Mouse (Mus musculus): ENCODE results near the gene Gldc.

Gene Gldc

DNA sequence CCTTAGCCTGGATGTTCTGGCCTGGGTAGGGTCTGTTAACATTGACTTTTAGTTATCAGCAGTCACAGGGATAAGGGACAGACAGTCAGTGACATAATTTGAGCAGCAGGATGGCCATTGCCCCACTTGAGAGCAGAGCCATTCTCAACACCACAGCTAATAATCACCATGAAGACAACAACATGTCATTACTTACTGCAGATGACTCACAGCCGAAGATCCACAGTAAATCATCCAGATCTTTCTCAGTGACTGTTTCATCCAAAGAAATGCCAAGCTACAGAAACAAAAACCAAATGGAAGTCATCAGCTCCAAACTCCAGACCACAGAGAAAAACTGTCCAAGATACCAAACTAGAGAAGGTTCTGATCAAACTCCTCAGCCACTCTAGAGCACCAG lies 38.9 kb downstream of the Gldc start:
- DNase-seq (ENCODE audit: low read depth, low spot score): no peak
- Histone ChIP-seq H3K27me3 (ENCODE audit: control insufficient read depth, insufficient read depth, low read length, poor library complexity, severe bottlenecking) (no peaks in the 10 kb centered on the region), H3K36me3 (ENCODE audit: control insufficient read depth, insufficient read depth, low read length, poor library complexity, severe bottlenecking) (no peaks in the 10 kb centered on the region)

GRCm38 (mm10) chr19:30128177-30128576 lies 47.1 kb downstream of the Gldc start:
- Histone ChIP-seq H3K27me3 (ENCODE audit: control insufficient read depth, insufficient read depth, low read length, poor library complexity, severe bottlenecking) (no peaks in the 10 kb centered on the region), H3K36me3 (ENCODE audit: control insufficient read depth, insufficient read depth, low read length, poor library complexity, severe bottlenecking) (no peaks in the 10 kb centered on the region)
- DNase-seq (ENCODE audit: low read depth, low spot score): peak; percentile 32

DNA sequence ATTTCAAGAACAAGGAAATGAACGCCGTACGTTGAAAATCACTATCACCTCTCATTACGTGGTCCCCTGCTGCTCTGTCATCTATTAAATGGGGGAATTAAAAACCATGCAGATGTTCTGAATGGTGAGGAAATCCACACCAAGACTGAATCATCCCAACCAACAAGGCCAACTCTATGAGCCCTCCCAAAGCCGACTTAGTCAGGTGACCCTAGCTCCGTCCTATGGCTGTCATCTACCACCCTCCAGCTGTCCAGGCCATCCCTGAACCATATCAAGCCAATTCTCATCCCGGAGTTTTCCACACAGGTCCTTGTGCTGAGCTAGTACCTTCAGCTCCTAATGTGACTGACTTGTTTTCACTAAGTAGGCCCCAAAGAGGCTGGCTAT lies 49.6 kb downstream of the Gldc start:
- H3K36me3 ChIP-seq (ENCODE audit: control insufficient read depth, insufficient read depth, low read length, poor library complexity, severe bottlenecking): no peaks in the 10 kb centered on the region
- H3K27me3 ChIP-seq (ENCODE audit: control insufficient read depth, insufficient read depth, low read length, poor library complexity, severe bottlenecking): no peaks in the 10 kb centered on the region
- DNase-seq (ENCODE audit: low read depth, low spot score): no peak

GRCm38 (mm10) chr19:30124999-30125669 lies 50.1 kb downstream of the Gldc start:
- H3K36me3 ChIP-seq (ENCODE audit: control insufficient read depth, insufficient read depth, low read length, poor library complexity, severe bottlenecking): no peaks in the 10 kb centered on the region
- H3K27me3 ChIP-seq (ENCODE audit: control insufficient read depth, insufficient read depth, low read length, poor library complexity, severe bottlenecking): no peaks in the 10 kb centered on the region
- no peak for DNase-seq (ENCODE audit: low read depth, low spot score)

GRCm38 (mm10) chr19:30118344-30119312 lies 56.6 kb downstream of the Gldc start:
- Histone ChIP-seq H3K27me3 (ENCODE audit: control insufficient read depth, insufficient read depth, low read length, poor library complexity, severe bottlenecking) (no peaks in the 10 kb centered on the region), H3K36me3 (ENCODE audit: control insufficient read depth, insufficient read depth, low read length, poor library complexity, severe bottlenecking) (no peaks in the 10 kb centered on the region)
- no peak for DNase-seq (ENCODE audit: low read depth, low spot score)

GRCm38 (mm10) chr19:30117775-30118174 lies 57.5 kb downstream of the Gldc start:
- no peak for DNase-seq (ENCODE audit: low read depth, low spot score)
- H3K27me3 ChIP-seq (ENCODE audit: control insufficient read depth, insufficient read depth, low read length, poor library complexity, severe bottlenecking): no peaks in the 10 kb centered on the region
- H3K36me3 ChIP-seq (ENCODE audit: control insufficient read depth, insufficient read depth, low read length, poor library complexity, severe bottlenecking): no peaks in the 10 kb centered on the region

DNA sequence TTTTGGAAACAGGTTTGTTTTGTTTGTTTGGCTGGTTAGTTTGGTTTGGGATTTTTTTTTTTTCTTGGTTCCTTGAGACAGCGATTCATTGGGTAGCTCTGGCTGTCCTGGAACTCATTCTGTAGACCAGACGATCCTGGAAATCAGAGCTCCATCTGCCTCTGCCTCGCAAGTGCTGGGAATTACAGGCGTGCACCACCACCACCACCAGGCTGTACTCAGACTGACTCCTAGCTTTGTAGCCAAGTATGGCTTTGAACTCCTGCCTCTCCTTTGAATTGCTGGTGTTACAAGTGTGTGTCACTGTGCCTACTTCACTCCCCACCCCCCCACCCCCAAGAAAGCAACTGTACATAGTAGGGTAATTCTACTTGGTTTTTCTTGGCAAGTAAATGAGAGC lies 58.0 kb downstream of the Gldc start:
- H3K36me3 ChIP-seq (ENCODE audit: control insufficient read depth, insufficient read depth, low read length, poor library complexity, severe bottlenecking): no peaks in the 10 kb centered on the region
- no peaks in the 10 kb centered on the region for H3K27me3 ChIP-seq (ENCODE audit: control insufficient read depth, insufficient read depth, low read length, poor library complexity, severe bottlenecking)
- no peak for DNase-seq (ENCODE audit: low read depth, low spot score)

DNA sequence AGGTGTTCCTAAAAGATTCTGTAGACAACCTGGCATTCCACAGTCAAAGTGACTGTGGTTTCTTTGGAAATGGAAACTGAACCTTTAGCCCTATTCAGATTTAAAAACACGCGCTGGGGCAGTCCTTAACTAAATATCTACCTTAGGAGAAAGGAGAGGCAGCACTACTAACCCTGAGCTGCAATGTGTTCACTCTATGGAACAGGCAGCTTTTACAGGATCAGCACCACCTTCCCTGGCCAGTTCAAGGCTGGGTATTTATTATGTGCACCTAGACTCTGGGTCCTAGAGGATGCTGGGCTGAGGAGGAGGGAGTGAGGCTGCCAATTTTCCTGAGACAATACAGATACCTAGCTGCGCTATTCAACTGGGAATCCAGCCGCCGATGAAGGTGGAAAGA lies 59.6 kb downstream of the Gldc start:
- Histone ChIP-seq H3K36me3 (ENCODE audit: control insufficient read depth, insufficient read depth, low read length, poor library complexity, severe bottlenecking) (no peaks in the 10 kb centered on the region), H3K27me3 (ENCODE audit: control insufficient read depth, insufficient read depth, low read length, poor library complexity, severe bottlenecking) (no peaks in the 10 kb centered on the region)
- no peak for DNase-seq (ENCODE audit: low read depth, low spot score)

DNA sequence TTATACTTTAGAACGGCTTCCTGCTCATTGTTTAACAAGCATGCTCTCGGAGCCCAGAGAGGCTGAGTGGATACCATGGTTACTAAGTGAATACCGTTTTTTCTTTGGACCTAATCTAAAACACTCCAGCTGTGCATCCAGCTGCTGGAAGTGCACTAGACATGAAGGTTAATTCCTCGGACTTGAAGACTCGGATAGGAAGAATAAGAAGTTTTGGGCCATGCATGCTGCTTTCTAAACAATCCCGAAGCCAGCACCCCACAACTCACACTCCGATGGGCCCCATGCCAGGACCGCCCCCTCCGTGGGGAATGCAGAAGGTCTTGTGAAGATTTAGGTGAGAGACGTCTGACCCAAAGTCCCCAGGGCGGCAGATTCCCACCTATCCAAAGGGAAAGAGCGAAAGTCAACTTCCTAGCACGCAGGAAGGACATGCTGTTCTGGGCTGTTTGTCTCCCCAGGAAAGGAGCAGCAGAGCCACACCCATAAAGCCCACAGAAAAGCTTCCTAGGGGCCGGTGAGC lies 60.2 kb downstream of the Gldc start:
- DNase-seq (ENCODE audit: low read depth, low spot score): no peak
- Histone ChIP-seq H3K27me3 (ENCODE audit: control insufficient read depth, insufficient read depth, low read length, poor library complexity, severe bottlenecking) (no peaks in the 10 kb centered on the region), H3K36me3 (ENCODE audit: control insufficient read depth, insufficient read depth, low read length, poor library complexity, severe bottlenecking) (no peaks in the 10 kb centered on the region)

- Histone ChIP-seq H3K36me3 (ENCODE audit: control insufficient read depth, insufficient read depth, low read length, poor library complexity, severe bottlenecking) (no peaks in the 10 kb centered on the region), H3K27me3 (ENCODE audit: control insufficient read depth, insufficient read depth, low read length, poor library complexity, severe bottlenecking) (no peaks in the 10 kb centered on the region)
- DNase-seq (ENCODE audit: low read depth, low spot score): no peak
Measured at GRCm38 (mm10) chr19:30112961-30113688, 62.1 kb downstream of the Gldc start.

GRCm38 (mm10) chr19:30111421-30111820 lies 63.8 kb downstream of the Gldc start:
- Histone ChIP-seq H3K27me3 (ENCODE audit: control insufficient read depth, insufficient read depth, low read length, poor library complexity, severe bottlenecking) (no peaks in the 10 kb centered on the region), H3K36me3 (ENCODE audit: control insufficient read depth, insufficient read depth, low read length, poor library complexity, severe bottlenecking) (no peaks in the 10 kb centered on the region)
- DNase-seq (ENCODE audit: low read depth, low spot score): no peak

DNA sequence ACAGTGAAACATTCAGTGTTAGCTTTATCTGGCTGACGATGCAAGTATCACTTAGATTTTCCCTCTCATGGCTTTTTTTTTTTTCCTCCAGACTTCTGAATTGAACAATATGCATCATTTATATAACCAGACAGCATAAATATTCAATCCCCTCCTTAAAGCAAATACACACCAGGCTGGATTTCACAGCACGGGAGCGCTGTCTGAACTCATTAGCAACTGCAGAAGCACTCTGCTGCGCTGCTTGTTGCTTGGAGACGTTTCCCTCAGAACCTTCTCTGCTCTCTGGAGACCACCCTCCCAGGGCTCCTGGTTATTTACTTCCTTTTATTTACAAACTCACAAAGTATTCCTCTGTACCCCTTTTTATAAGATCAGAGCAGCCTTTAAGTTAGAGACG lies 66.1 kb downstream of the Gldc start:
- no peak for DNase-seq (ENCODE audit: low read depth, low spot score)
- no peaks in the 10 kb centered on the region for H3K27me3 ChIP-seq (ENCODE audit: control insufficient read depth, insufficient read depth, low read length, poor library complexity, severe bottlenecking)

DNA sequence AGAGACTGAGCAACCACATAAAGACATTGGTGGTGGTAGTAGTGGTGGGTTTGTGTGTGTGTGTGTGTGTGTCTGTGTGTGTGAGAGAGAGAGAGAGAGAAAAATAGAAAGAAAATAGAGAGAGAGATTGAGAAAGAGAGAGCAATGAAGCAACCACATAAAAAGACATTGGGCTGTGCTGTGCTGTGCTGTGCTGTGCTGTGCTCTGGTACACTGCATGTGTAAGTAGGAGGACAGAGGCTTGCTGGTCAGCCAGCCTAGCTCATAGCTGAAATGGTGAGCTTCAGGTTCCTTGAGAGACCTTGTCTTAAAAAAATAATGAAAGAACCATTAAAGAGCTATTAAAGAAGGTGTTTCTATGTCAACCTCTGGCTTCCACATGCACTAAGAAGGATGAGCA lies 66.6 kb downstream of the Gldc start:
- no peak for DNase-seq (ENCODE audit: low read depth, low spot score)
- Histone ChIP-seq H3K27me3 (ENCODE audit: control insufficient read depth, insufficient read depth, low read length, poor library complexity, severe bottlenecking) (no peaks in the 10 kb centered on the region), H3K36me3 (ENCODE audit: control insufficient read depth, insufficient read depth, low read length, poor library complexity, severe bottlenecking) (no peaks in the 10 kb centered on the region)

More for the DNA sequence above, 66.1 kb downstream of the Gldc start:
- no peaks in the 10 kb centered on the region for H3K36me3 ChIP-seq (ENCODE audit: control insufficient read depth, insufficient read depth, low read length, poor library complexity, severe bottlenecking)

DNA sequence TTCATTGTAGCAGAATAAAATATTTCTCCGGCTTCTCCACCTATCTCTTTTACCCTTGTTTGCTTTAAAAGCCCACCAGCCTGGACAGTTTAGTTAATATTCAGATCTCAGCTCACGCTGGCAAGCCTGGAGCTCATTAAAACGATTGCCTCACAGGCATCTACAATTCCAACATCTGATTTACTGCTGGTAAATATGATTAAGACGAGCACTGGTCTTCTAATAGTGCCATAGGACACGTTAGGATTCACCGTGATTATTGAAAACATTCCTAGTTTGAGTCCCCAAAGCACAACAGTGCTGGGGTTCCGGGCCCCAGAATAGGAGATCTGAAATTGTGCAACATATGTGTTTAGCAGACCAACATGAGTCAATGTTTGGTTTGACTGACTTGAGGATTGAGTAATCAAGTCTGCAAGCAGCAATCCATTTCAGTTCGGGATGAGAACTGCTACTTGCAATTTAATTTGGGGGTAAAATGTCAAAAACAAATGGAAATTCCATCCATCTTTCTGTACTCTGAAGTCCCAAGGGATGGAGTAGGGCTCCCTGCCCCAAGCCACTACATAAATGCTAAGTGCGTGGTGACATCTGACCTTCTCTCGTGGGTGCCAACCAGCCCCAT lies 67.9 kb downstream of the Gldc start:
- no peaks in the 10 kb centered on the region for H3K36me3 ChIP-seq (ENCODE audit: control insufficient read depth, insufficient read depth, low read length, poor library complexity, severe bottlenecking)
- DNase-seq (ENCODE audit: low read depth, low spot score): no peak
- no peaks in the 10 kb centered on the region for H3K27me3 ChIP-seq (ENCODE audit: control insufficient read depth, insufficient read depth, low read length, poor library complexity, severe bottlenecking)

Measured in splenic B cell, adult 2 months (primary cell).